Mouse (Mus musculus) hematopoietic stem cell, adult 5-6 weeks (primary cell): ENCODE results near the gene Dtx1. TPM values are rescaled to one million over a fixed set of nuclear protein-coding genes. Genes with fewer than 3 reads are reported as not detected.
A peak's percentile ranks its signal among the peaks of the same experiment; 100 is the strongest.

ENCODE experiments used
- ATAC-seq, 2 experiments: fragments of 125-278 bp in 1 of 2; replicated peaks in 1 of 2; 2 replicates each; pipeline ENCODE4 v1.8.0; 2016 to 2017; ENCODE audit warnings: inconsistent platforms in 2 of 2, mild to moderate bottlenecking in 2 of 2, moderate number of reproducible peaks in 2 of 2, low read depth in 1 of 2, moderate TSS enrichment in 1 of 2; ENCODE audit not compliant: low FRiP score in 2 of 2, poor library complexity in 2 of 2, severe bottlenecking in 2 of 2, insufficient read depth in 1 of 2, low TSS enrichment in 1 of 2
- total RNA-seq: library from RNA; stranded (forward); fragments of 172-1452, 232-1000 nt; gene quantifications from 2 replicates; pipeline ENCODE4 v1.2.3, GENCODE M21; 2017

The Dtx1 gene
- total RNA-seq, 1 experiment from 2014 or later = not detected

DNA sequence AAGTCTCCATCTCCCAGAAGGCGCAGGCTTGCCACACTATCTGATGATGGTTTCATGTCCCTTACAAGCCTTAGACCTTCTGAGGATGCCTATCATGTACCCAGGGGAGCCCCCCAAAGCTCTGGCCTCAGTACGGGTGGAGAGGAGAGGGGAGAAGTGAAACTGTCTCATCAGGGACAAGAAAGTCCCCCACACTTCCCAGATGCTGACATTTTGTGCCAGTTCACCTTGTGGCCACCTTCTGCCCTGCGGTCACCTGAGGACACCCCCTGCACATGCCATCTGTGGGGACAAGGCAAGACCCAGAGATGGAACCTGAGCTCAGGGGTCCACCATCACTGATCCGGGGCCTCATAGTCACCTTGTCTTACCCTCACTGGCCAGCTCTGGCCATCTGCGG is 23.8 kb downstream of the Dtx1 start:
- ATAC-seq = no peak

DNA sequence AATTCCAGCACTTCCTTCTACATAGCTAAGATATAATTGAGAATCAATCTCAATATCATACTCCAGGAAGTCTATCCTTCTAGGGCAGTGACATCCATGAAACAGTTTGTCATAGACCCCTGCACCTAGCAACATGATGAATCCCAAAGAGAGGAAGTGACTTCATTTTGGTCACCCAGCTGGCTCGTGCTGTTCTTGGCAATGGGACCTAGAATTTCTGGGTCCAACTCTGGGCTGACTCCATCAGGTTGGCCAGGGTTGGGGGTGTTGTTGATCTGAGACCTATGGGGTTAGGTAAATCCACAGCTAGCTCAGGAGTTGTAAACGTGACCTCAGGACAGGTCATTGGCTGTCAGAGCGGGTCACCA is 24.3 kb downstream of the Dtx1 start:
- ATAC-seq = no peak

DNA sequence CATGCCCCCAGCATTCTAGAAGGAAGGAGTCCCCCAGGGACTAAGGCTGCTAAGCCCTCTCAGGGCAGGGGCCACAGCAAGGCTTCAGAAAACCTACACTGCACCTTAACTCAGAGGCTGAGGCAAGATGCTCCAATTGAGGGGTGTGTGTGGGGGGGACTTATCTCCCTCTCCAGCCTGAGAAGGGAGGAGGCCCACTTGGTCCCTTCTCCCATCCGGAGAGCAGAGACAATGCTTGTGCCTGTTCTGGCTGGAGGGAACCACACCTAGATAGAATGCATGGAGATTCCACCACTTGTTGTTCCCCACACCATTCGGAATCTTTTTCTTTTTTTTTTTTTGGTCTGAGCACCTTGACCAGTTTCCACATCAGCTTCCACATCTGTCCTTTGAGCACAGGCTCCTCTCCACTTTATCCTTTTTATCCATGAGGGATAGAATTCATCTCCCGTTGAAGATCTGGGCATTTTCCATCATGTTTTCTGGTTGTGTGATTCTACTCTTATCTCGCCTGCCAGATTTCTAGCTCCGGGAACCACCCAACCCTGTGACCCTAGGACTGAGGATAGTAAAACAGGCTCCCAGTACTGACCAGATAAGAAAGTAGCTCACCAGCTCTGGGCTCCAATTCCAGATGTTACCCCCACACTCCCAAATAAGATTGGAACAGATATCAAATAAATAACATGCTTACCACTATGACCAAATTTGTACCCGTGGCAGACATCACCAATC is 24.8 kb downstream of the Dtx1 start:
- no peak for ATAC-seq

DNA sequence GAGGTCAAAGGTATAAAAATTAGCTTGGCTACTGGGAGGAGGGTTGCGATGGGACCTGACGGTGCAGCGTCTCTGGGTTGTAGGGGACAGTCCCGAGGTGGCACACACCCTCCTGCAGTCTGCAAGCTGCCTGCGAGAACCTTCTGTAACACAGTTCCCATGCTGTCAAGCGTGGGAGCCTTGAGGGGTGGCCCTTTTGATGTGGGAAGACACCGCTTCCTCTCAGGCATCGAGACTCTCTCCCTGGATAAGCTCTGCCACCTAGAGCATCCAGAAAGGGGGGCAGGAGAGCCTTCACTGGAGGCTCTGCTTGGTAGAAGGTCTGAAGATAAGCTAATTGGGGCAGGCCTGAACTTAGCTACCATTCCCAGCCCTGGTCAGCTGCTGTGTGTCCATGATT is 26.0 kb downstream of the Dtx1 start:
- ATAC-seq = no peak

DNA sequence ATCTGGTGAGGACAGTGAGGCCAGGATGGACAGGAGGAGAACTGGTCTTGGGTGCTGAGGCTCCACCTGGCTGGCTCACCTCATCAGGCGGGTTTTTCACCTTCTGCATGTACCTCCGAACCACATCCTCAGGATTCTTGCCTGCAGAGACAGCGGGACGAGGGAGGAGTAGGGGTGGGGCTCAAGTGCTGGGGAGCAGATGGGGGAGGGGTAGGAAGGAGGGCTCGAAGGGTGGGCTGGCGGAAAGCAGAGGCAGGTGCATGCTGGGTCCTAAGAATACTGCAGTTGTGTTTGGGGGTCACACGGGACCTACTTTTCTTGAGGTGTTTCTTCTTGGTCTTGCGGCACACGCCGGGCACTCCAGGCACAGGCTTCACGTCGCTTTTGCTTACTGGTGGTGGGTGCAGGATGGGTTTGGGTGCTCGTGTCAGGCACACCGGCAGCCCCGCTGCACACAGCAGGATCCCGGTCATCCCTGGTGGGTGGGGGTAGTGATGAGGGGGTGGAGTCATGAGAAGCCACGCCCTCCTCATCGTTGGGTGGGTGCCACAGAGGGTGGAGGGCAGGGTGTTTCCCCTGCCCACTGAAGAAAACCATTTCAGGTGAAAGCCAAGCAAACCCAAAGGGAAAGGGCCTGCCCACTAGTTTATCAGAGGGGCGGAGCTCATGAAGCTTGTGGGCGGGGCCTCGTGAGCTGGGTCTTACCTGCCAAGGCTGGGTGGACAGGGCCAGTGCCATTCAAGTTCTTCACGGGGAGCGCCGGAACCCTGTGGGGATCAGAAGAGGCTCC is 28.6 kb downstream of the Dtx1 start:
- no peak for ATAC-seq

DNA sequence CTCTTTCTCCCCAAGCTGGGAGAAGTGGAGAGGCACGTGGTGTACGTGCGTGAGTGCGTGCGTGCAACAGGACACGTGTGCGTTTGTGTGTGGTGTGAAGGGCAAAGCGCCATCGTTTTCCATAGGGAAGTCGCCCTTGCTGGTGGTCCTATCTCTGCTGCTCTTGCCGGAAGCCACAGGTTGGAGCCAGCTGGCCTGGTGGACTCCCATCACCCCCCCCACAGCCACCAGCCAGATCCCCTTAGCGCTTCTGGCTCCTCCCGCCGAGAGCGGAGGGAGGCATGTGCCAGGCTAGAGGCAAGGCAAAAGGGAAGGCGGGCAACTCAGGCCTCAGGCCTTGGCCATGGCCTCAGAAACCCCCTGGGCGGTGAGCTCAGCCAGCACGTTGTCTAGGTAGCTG is 30.8 kb downstream of the Dtx1 start:
- no peak for ATAC-seq

DNA sequence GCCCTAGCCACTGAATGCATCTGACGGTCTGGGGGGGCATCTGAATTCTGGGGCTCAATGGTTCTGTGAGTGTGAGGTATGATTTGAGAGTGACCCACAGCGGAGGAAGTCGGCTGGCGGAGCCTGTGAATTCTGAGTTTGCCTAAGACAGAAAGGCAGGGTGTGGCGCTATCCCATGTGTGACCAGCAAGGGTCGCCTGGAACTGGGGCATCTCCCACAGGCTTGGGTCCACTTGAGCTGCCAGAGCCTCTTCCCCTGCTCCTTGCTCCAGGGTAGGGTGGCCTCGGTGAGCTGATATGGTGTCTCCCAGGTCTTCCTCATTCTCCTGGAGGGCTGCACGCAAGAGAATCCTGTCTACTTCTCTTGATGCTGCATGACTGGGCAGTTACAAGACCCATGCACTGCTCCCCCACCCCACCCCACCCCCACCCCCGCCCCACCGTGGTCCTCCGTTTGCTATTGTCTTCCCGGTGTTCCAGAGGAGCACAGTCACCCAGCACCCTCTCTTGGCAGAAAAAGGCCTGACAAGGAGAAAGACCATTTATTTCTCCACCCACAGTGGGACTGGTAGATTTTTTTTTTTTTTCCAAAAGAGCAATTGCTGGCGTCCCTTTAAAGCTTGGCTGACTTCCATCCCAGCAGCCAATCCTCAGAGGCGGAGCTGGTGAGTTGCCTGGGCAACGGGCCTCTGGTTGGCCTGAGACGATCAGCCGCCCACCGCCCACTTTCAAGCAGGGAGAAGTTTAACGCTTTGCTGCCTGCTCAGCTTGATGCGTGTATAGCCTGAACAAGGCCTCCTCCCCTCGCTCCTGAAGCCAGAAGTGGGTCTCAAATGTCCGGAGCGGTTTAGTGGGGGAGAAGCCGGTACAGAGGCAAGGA is 31.8 kb downstream of the Dtx1 start:
- ATAC-seq = peak; percentile 50 to 74

DNA sequence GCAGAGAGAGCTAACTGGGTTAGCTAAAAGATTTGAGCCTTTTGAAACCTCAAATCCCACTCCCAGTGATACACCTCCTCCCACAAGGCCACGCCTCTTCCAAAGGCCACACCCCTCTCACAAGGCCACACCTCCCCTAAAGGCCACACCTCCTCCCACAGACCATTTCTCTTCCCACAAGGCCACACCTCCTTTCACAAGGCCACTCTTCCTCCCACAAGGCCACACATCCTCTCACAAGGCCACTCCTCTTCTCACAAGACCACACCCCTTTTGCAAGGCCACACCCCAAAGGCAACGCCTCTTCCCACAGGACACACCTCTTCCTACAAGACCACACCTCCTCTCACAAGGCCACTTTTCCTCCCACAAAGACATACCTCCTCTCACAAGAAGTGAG is 34.2 kb downstream of the Dtx1 start:
- 0 out of 4 replicates have a peak, but pooled peaks of 1 of the 2 experiments have one; percentile 19 for ATAC-seq

DNA sequence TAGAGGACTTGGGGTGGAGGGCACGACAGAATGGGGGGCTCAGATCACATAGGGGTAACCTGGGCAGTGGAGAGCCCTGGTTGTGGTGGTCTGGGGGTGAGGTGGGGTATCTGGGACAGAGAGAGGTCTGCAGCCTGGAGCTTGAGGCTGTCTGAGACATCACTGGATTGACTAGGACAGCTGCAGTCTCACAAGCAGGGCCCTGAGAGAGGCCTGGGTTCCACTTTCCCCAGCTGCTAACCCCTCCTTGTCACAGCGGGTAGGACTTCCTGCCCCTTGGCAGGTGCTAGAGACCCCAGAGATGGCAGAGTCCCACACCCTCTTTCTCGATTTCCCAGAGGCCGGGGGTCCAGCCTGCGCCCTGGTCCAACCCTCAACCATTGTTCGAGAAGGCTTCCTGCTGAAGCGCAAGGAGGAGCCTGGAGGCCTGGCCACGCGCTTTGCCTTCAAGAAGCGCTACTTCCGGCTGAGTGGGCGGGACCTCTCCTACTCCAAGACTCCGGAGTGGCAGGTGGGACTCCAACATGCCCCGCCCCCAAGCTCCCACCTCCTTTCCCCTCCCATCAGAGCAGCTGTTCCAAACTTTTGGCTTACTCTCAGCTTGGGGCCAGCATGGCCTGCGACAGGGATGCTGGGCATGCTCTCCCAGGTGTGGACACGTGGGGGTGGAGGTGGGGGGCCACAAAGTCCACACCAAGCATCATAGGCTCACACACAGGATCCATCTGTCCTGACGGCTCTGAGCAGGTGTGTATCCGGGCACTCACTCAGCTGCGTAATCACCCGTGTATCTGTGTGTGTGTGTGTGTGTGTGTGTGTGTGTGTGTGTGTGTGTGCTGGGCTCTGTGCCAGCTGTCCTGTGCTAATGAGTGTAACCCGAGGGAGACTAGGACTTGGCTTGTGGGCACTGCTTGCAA is 37.2 kb downstream of the Dtx1 start:
- ATAC-seq = no peak

DNA sequence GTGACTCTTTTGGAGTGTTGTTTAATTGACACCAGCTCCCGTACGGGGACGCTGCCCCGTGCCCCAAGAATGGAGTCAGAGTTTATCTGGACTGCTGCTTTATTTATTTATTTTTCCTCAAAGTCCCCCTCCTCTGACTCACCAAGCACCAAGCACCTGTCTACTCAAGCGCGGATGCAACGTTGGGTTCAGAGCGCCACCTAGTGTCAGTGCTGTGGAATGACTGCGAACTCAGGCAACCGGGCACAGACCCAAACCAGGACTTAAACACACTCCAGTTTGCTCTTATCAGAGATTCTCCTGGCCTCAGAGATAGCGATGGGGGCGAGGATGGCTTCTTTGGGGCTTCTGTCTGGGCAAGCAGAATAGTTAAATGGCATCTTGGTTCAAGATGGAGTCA is 38.1 kb downstream of the Dtx1 start:
- peak; percentile 51 to 61; a peak in 3 of 4 replicates for ATAC-seq

DNA sequence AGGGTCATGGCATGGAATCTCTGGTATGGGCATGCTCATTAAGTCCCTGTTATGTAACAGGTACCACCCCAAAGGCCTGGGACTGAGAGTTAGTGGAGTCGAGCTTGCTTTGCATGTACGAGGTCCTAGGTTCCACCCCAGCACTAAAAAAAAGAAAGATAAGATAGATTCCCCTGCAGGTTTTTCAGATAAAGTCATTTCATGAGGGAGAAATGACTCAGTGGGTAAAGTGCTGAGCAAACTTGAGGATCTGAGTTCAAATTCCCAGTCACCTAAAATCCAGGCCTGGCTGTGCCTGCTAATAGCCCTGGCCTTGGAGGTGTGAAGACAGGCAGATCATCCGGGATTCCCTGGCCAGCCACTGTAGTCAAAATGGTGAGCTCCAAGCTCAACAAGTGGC is 39.9 kb downstream of the Dtx1 start:
- ATAC-seq = no peak

DNA sequence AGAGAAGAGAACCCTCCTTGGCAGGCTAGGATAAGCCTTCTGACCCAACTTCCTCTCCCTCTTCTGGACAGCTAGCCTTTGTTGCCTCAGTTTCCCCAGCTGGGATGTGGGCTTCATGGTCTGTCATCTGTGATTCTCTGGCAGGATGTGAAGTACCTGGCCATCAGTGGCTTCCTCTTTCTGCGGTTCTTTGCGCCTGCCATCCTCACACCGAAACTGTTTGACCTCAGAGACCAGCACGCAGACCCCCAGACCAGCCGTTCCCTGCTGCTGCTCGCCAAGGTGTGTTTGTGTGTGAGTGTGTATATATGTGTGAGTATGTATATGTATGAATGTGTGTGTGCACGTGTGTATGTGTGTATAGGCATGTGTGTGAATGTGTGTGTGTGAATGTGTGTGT is 41.6 kb downstream of the Dtx1 start:
- ATAC-seq = no peak

DNA sequence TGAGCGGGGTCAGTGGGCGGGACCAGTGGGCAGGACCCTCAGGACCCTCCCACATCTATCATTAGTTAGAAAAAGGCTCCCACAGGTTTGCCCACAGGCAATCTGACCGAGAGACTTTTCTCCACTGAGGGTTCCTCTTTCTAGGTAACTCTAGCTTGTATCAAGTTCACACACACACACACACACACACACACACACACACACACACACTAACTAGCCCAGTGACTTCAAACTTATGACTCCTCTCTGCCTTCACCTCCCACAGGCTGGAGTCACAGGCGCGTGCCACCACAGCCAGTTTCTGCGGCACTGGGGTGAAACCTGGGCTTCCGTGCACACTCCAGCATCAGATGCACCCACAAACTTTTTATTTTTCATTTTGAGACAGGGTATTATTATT is 43.0 kb downstream of the Dtx1 start:
- no peak for ATAC-seq

DNA sequence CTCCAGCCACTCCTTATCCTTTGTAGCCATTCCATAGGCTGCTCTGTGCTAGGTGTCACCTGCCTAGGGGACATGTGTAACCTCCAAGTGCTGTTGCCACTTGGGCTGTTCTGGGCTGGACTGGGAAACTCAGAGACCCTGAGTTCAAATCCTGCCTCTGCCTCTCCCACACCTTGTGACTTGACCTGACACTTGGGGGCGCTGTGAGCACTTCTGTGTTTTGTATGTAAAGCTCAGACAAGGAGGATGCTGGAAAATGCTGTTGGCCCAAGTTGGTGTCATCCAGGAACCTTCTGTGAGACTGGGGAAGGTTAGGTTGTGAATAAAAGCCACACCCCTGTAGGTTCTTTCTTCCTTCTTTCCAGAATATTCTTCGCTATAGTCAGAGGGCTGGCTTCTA is 46.8 kb downstream of the Dtx1 start:
- no peak for ATAC-seq

DNA sequence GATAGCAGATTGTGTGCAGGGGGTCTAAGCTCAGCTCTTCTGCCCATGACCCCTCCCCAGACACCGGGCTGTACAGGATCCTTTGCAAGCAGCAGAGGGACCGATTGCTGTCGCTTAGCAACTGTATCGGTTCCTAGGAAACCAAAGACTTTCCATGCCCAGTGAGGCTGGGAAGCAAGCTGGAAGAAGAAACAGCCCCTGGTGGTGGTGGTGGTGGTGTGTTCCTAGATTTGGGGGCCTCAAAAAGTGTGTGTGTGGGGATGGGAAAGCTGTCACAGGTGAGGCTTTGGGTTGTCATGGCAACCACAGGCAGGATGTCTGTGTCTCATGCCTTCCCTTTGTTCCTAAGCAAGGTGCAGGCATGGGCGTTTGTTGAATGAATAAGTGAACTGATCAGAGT is 50.9 kb downstream of the Dtx1 start:
- no peak for ATAC-seq

DNA sequence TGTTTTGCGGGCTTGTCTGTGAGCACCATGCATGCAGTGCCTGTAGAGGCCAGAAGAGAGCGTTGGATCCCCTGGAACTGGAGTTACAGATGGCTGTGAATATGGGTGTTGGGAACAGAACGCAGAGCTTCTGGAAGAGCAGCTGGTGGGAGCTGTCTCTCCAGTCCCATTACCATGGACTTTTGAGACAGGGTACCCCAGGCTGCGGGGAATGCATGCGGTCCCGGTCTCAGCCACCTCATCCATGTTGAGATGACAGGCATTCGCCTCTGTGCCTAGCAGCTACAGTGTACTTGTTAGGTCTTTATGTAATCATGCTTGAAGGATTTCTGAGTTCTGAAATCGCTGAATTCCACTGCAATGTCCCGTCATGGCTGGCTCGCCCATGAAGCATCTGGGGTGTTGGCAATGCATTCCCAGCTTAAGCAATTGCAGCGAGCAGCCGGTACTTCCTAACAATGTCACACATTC is 55.4 kb downstream of the Dtx1 start:
- ATAC-seq = no peak

DNA sequence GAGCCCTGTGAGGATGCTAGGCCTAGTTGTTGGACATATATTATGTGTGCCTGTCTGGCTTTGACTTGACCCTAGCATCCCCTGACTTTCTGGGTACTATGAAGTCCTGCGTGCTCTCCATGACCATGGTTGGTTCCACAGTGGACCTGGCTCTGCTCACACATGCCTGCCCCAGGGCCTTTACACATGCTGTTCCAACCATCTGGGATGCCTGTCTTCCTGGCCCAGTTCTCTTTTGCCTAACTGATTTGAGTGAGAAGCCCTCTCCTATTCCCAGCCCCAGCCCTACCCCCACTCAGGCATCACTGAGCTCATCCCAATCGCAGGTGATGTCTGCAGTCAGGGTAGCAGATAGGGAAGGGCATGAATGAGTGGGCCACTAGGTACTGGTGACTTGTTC is 57.9 kb downstream of the Dtx1 start:
- no peak for ATAC-seq
